8 mouse cellular contexts compared by ENCODE assay signal in genomic region chr17:69105799-69106401, GRCm38 (mm10). TPM values are rescaled to one million over a fixed set of nuclear protein-coding genes. Genes with fewer than 3 reads are reported as not detected.
DNase-seq lines count a peak whose midpoint lies in the region; ATAC-seq and TF ChIP-seq lines count a peak whose summit lies in the region.

No protein-coding gene starts in this region.

- H3K27me3 ChIP-seq in MEL (ENCODE audit: control insufficient read depth in 1 of 2, insufficient read depth in 2 of 2, low read length in 2 of 2): no peaks in the 10 kb centered on the region
- no peaks in the 10 kb centered on the region for H3K27me3 ChIP-seq in heart, embryonic 16.5 days (ENCODE audit: control insufficient read depth, insufficient read depth, low read length)
- no peaks in the 10 kb centered on the region for H3K27me3 ChIP-seq in midbrain, embryonic 11.5 days (ENCODE audit: control insufficient read depth, insufficient read depth, low read length)

- TF ChIP-seq POLR2A in MEL (IDR thresholded peaks at IDR 0.05; ENCODE audit: control insufficient read depth in 1 of 2, insufficient read depth in 1 of 2, low read depth in 1 of 2, low read length in 2 of 2, poor library complexity in 1 of 2): no peak

- peak; percentile 69 for TF ChIP-seq CTCF in gastrocnemius, adult 2 months (IDR thresholded peaks at IDR 0.05)
- TF ChIP-seq CTCF in MEL (IDR thresholded peaks at IDR 0.05 in 2 of 3, conservative IDR thresholded peaks at IDR 0.05 in 1 of 3; ENCODE audit: control insufficient read depth in 1 of 3, insufficient read depth in 1 of 3, low read depth in 2 of 3, low read length in 3 of 3, poor library complexity in 1 of 3, severe bottlenecking in 1 of 3): peak in 2 of 3 experiments; percentile 2 to 67; a peak in 3 of 6 replicates

- WGBS in heart, embryonic 16.5 days: 8% methylated on average over 5 of the region's 5 CpGs
- 40% methylated on average over 5 of the region's 5 CpGs for WGBS in midbrain, embryonic 11.5 days

- no peak overlapping the region for H3K9ac ChIP-seq in MEL (ENCODE audit: control insufficient read depth, low read depth, low read length, poor library complexity, severe bottlenecking)
- no peak overlapping the region; the same call in 1 of the 2 replicates for H3K9ac ChIP-seq in heart, embryonic 16.5 days (ENCODE audit: low read length)
- no peak overlapping the region for H3K9ac ChIP-seq in midbrain, embryonic 11.5 days (ENCODE audit: low read length)

- no peak overlapping the region for H3K4me3 ChIP-seq in gastrocnemius, adult 2 months
- H3K4me3 ChIP-seq in MEL (ENCODE audit: control insufficient read depth in 1 of 2, insufficient read depth in 1 of 2, low read depth in 2 of 2, low read length in 2 of 2): no peak overlapping the region
- H3K4me3 ChIP-seq in heart, embryonic 16.5 days (ENCODE audit: low read length): peak overlapping the region; percentile 39
- H3K4me3 ChIP-seq in midbrain, embryonic 11.5 days (ENCODE audit: low read depth, low read length): no peak overlapping the region

- H3K9me3 ChIP-seq in MEL (replicated peaks; ENCODE audit: insufficient read depth, low read length): no peaks in the 10 kb centered on the region
- H3K9me3 ChIP-seq in heart, embryonic 16.5 days (replicated peaks; ENCODE audit: control insufficient read depth, low read length): no peaks in the 10 kb centered on the region
- H3K9me3 ChIP-seq in midbrain, embryonic 11.5 days (ENCODE audit: control insufficient read depth, low read length): no peaks in the 10 kb centered on the region

- peak; percentile 75 for TF ChIP-seq RAD21 in MEL (IDR thresholded peaks at IDR 0.05; ENCODE audit: low read depth, low read length)

- intact Hi-C loops in gastrocnemius, adult 2 months (cut with DNase I): loop anchor here (2.0 to 5.0 kb wide), 3 partner anchors 223 to 1244 kb away; no protein-coding TSS in a partner anchor

- no peaks in the 10 kb centered on the region for H3K4me1 ChIP-seq in MEL (ENCODE audit: control insufficient read depth in 1 of 2, insufficient read depth in 2 of 2, low read length in 2 of 2)
- peaks cover 3% of the 10 kb centered on the region; the same call in 1 of the 2 replicates for H3K4me1 ChIP-seq in heart, embryonic 16.5 days (ENCODE audit: control insufficient read depth, insufficient read depth, low read length)
- H3K4me1 ChIP-seq in midbrain, embryonic 11.5 days (ENCODE audit: control insufficient read depth, insufficient read depth, low read length): no peaks in the 10 kb centered on the region

- H3K27ac ChIP-seq in gastrocnemius, adult 2 months: no peak overlapping the region
- no peak overlapping the region for H3K27ac ChIP-seq in MEL (ENCODE audit: control insufficient read depth, low read depth, low read length)
- no peak overlapping the region for H3K27ac ChIP-seq in heart, embryonic 16.5 days (ENCODE audit: low read length)
- no peak overlapping the region for H3K27ac ChIP-seq in midbrain, embryonic 11.5 days (ENCODE audit: low read depth, low read length)

- H3K79me2 ChIP-seq in MEL (ENCODE audit: control insufficient read depth, insufficient read depth, low read length, poor library complexity): no peaks in the 10 kb centered on the region

- no peaks in the 10 kb centered on the region for H3K36me3 ChIP-seq in MEL (ENCODE audit: control insufficient read depth in 1 of 2, insufficient read depth in 2 of 2, low read length in 2 of 2)
- no peaks in the 10 kb centered on the region for H3K36me3 ChIP-seq in heart, embryonic 16.5 days (ENCODE audit: control insufficient read depth, insufficient read depth)
- H3K36me3 ChIP-seq in midbrain, embryonic 11.5 days (ENCODE audit: control insufficient read depth, insufficient read depth, low read length): no peaks in the 10 kb centered on the region

- no peak for DNase-seq in gastrocnemius, adult 2 months
- DNase-seq in gastrocnemius, postnatal 25 days: no peak
- peak; percentile 30 for DNase-seq in MEL (ENCODE audit: low read depth, low spot score)
- peak; percentile 51 to 74 for DNase-seq in cerebellum, postnatal 25 days
- DNase-seq in layer of hippocampus, postnatal 25 days (ENCODE audit: extremely low spot score in 1 of 2, low spot score in 1 of 2): peak; percentile 22 to 73
- DNase-seq in midbrain, embryonic 11.5 days (ENCODE audit: low spot score, missing footprints): peak; percentile 91
- DNase-seq in T-cell, adult 2 months (ENCODE audit: low spot score): no peak

- peak overlapping the region; percentile 66 for H3K4me2 ChIP-seq in heart, embryonic 16.5 days (ENCODE audit: low read depth, low read length)
- H3K4me2 ChIP-seq in midbrain, embryonic 11.5 days: no peak overlapping the region

- ATAC-seq in heart, embryonic 16.5 days (replicated peaks; ENCODE audit: extremely low read depth, insufficient read depth, low FRiP score): peak; percentile 41; the same call in 1 of the 2 replicates
- ATAC-seq in midbrain, embryonic 11.5 days (ENCODE audit: low FRiP score): 0 out of 2 replicates have a peak, but pooled peaks have one; percentile 36

- TF ChIP-seq EP300 in MEL (IDR thresholded peaks at IDR 0.05; ENCODE audit: low read depth in 1 of 2, low read length in 2 of 2): no peak

TF ChIP-seq in MEL, 35 proteins besides CTCF, POLR2A, EP300 and RAD21:
- TF ChIP-seq ZC3H11A (IDR thresholded peaks at IDR 0.05; ENCODE audit: low read depth, low read length): peak; percentile 57
- no peak for TF ChIP-seq GABPA (IDR thresholded peaks at IDR 0.05; ENCODE audit: low read depth, low read length)
- no peak for TF ChIP-seq MEF2A (IDR thresholded peaks at IDR 0.05; ENCODE audit: extremely low read depth, insufficient replicate concordance, low read depth, low read length, poor library complexity, severe bottlenecking)
- TF ChIP-seq CHD2 (IDR thresholded peaks at IDR 0.05; ENCODE audit: low read length): no peak
- TF ChIP-seq MYC (IDR thresholded peaks at IDR 0.05; ENCODE audit: low read depth, low read length): no peak
- peak; percentile 64 for TF ChIP-seq SMC3 (IDR thresholded peaks at IDR 0.05; ENCODE audit: low read depth, low read length)
- no peak for TF ChIP-seq RCOR1 (IDR thresholded peaks at IDR 0.05; ENCODE audit: low read depth, low read length)
- TF ChIP-seq CHD1 (IDR thresholded peaks at IDR 0.05; ENCODE audit: low read depth, low read length): no peak
- no peak for TF ChIP-seq KAT2A (conservative IDR thresholded peaks at IDR 0.05; ENCODE audit: low read depth, low read length)
- TF ChIP-seq UBTF (IDR thresholded peaks at IDR 0.05; ENCODE audit: borderline replicate concordance, insufficient read depth, low read depth, low read length): no peak

RNA-seq across cellular contexts. Expression of gene Epb41l3, which starts 30.4 kb away (rescaled TPM):
- total RNA-seq in gastrocnemius, adult 2 months (2021): 1 to 10 TPM; 1.5 to 2.4 TPM
- 1 to 10 TPM; 1.7 to 3.5 TPM for total RNA-seq in gastrocnemius, postnatal 25 days (2021)
- total RNA-seq in MEL (2012; rRNA removed): not detected in 2 replicates
- not detected for polyA plus RNA-seq in MEL (2012; ENCODE audit: insufficient read depth in 1 of 2, insufficient read length in 2 of 2, low read depth in 1 of 2, low replicate concordance in 2 of 2, missing spikeins in 1 of 2)
- 94.6 TPM in 2 replicates for polyA plus RNA-seq in heart, embryonic 16.5 days (2015; fragmentation: Nextera tagmentation; extraction: Ambion mirVana)
- 100 to 1,000 TPM; 127 to 132 TPM for total RNA-seq in layer of hippocampus, postnatal 25 days (2021)
- 66.1 and 67.8 TPM in 2 replicates for polyA plus RNA-seq in midbrain, embryonic 11.5 days (2014; fragmentation: Nextera tagmentation; extraction: Ambion mirVana)

Comparison
In these comparisons a context has a peak if more than half of its experiments do, and no peak if none do; other contexts are left out.
1. DNase-seq: peak in MEL (single experiment), cerebellum, postnatal 25 days (2 of 2), layer of hippocampus, postnatal 25 days (2 of 2) and midbrain, embryonic 11.5 days (single experiment); none in gastrocnemius, adult 2 months (single experiment), gastrocnemius, postnatal 25 days (single experiment) and T-cell, adult 2 months (single experiment).
2. RNA of gene Epb41l3, which starts 30.4 kb away (total RNA-seq): 127 to 132 TPM in layer of hippocampus, postnatal 25 days; 1.7 to 3.5 TPM in gastrocnemius, postnatal 25 days, 1.5 to 2.4 TPM in gastrocnemius, adult 2 months and not detected in MEL; every median in the first group is over 10 times any median in the second.